Mouse (Mus musculus) MEL (cell line): Measurements from ENCODE around the gene Exoc3l2. TPM values are rescaled to one million over a fixed set of nuclear protein-coding genes. Genes with fewer than 3 reads are reported as not detected.

Source experiments
- DNase-seq: peaks from one replicate; pipeline ENCODE4 v3.0.0; 2011; ENCODE audit warnings: low read depth, low spot score
- H3K27ac ChIP-seq: 2 replicates; pipeline ENCODE4 v1.5.1; 2012; ENCODE audit warnings: low read depth, mild to moderate bottlenecking, control low read depth, low read length, moderate library complexity; ENCODE audit not compliant: control insufficient read depth
- H3K27me3 ChIP-seq, 2 experiments: fragments of 150-350 bp in 1 of 2; sonication (generic) in 1 of 2; 2 replicates each; pipeline ENCODE4 v1.6.1; 2012; ENCODE audit warnings: low read length in 2 of 2, mild to moderate bottlenecking in 2 of 2, improper control_type of control experiment in 1 of 2, moderate library complexity in 1 of 2; ENCODE audit not compliant: insufficient read depth in 2 of 2, control insufficient read depth in 1 of 2
- H3K36me3 ChIP-seq, 2 experiments: 2 replicates each; pipeline ENCODE4 v1.6.1; 2012 to 2014; ENCODE audit warnings: low read length in 2 of 2, improper control_type of control experiment in 1 of 2, inconsistent platforms in 1 of 2, mild to moderate bottlenecking in 1 of 2; ENCODE audit not compliant: insufficient read depth in 2 of 2, control insufficient read depth in 1 of 2
- H3K4me1 ChIP-seq, 2 experiments: fragments of 150-350 bp in 1 of 2; sonication (generic) in 1 of 2; 2 replicates each; pipeline ENCODE4 v1.6.1; 2012; ENCODE audit warnings: low read length in 2 of 2, improper control_type of control experiment in 1 of 2, mild to moderate bottlenecking in 1 of 2; ENCODE audit not compliant: insufficient read depth in 2 of 2, control insufficient read depth in 1 of 2
- H3K4me3 ChIP-seq, 2 experiments: fragments of 150-350 bp in 1 of 2; sonication (generic) in 1 of 2; 2 replicates each; pipeline ENCODE4 v1.5.1; 2012; ENCODE audit warnings: low read depth in 2 of 2, low read length in 2 of 2, mild to moderate bottlenecking in 2 of 2, moderate library complexity in 2 of 2, control low read depth in 1 of 2, improper control_type of control experiment in 1 of 2; ENCODE audit not compliant: control insufficient read depth in 1 of 2, insufficient read depth in 1 of 2
- H3K79me2 ChIP-seq: 2 replicates; pipeline ENCODE4 v1.6.1; 2012; ENCODE audit warnings: mild to moderate bottlenecking, low read length, moderate library complexity; ENCODE audit not compliant: control insufficient read depth, poor library complexity, insufficient read depth
- H3K9ac ChIP-seq: 2 replicates; pipeline ENCODE4 v1.6.1; 2012; ENCODE audit warnings: low read depth, mild to moderate bottlenecking, control low read depth, low read length, moderate library complexity; ENCODE audit not compliant: control insufficient read depth, poor library complexity, severe bottlenecking
- H3K9me3 ChIP-seq: fragments of 150-350 bp; sonication (generic); replicated peaks from 2 replicates; pipeline ENCODE4 v1.6.1; 2012; ENCODE audit warnings: mild to moderate bottlenecking, low read length, improper control_type of control experiment, moderate library complexity; ENCODE audit not compliant: insufficient read depth
- CHD1 ChIP-seq: IDR thresholded peaks from 2 replicates; pipeline ENCODE4 v1.6.1; 2012; ENCODE audit warnings: low read depth, mild to moderate bottlenecking, inconsistent platforms, low read length, improper control_type of control experiment
- CTCF ChIP-seq, 3 experiments: IDR thresholded peaks in 2 of 3; conservative IDR thresholded peaks in 1 of 3; 2 replicates each; pipeline ENCODE4 v1.5.1; 2011 to 2012; ENCODE audit warnings: low read length in 3 of 3, low read depth in 2 of 3, mild to moderate bottlenecking in 2 of 3, improper control_type of control experiment in 1 of 3, inconsistent platforms in 1 of 3, mixed read lengths in 1 of 3, moderate library complexity in 1 of 3; ENCODE audit not compliant: control insufficient read depth in 1 of 3, insufficient read depth in 1 of 3, poor library complexity in 1 of 3, severe bottlenecking in 1 of 3
- E2F4 ChIP-seq: IDR thresholded peaks from 2 replicates; pipeline ENCODE4 v1.6.1; 2011; ENCODE audit warnings: low read depth, low read length, improper control_type of control experiment, borderline replicate concordance
- ELF1 ChIP-seq: IDR thresholded peaks from 2 replicates; pipeline ENCODE4 v1.6.1; 2014; ENCODE audit warnings: low read depth, mild to moderate bottlenecking, inconsistent platforms, low read length, improper control_type of control experiment, moderate library complexity
- EP300 ChIP-seq, 2 experiments: IDR thresholded peaks; 2 replicates each; pipeline ENCODE4 v1.6.1; 2011; ENCODE audit warnings: improper control_type of control experiment in 2 of 2, low read length in 2 of 2, low read depth in 1 of 2, mild to moderate bottlenecking in 1 of 2
- ETS1 ChIP-seq: IDR thresholded peaks from 2 replicates; pipeline ENCODE4 v1.6.1; 2012; ENCODE audit warnings: low read depth, mild to moderate bottlenecking, inconsistent platforms, low read length, improper control_type of control experiment, moderate library complexity
- GABPA ChIP-seq: IDR thresholded peaks from 2 replicates; pipeline ENCODE4 v1.6.1; 2012; ENCODE audit warnings: low read depth, mild to moderate bottlenecking, inconsistent platforms, low read length, improper control_type of control experiment, moderate library complexity
- JUND ChIP-seq: IDR thresholded peaks from 2 replicates; pipeline ENCODE4 v1.6.1; 2011; ENCODE audit warnings: low read depth, mild to moderate bottlenecking, improper control_type of control experiment, low read length
- KAT2A ChIP-seq: conservative IDR thresholded peaks from 2 replicates; pipeline ENCODE4 v1.6.1; 2012; ENCODE audit warnings: low read depth, low read length, improper control_type of control experiment, inconsistent platforms
- MAZ ChIP-seq: IDR thresholded peaks from 2 replicates; pipeline ENCODE4 v1.6.1; 2012; ENCODE audit warnings: low read depth, mild to moderate bottlenecking, inconsistent platforms, low read length, improper control_type of control experiment
- MXI1 ChIP-seq: IDR thresholded peaks from 2 replicates; pipeline ENCODE4 v1.6.1; 2011; ENCODE audit warnings: mild to moderate bottlenecking, low read depth, low read length, improper control_type of control experiment
- MYB ChIP-seq: IDR thresholded peaks from 2 replicates; pipeline ENCODE4 v1.6.1; 2011; ENCODE audit warnings: mild to moderate bottlenecking, low read depth, low read length, improper control_type of control experiment
- MYC ChIP-seq: IDR thresholded peaks from 2 replicates; pipeline ENCODE4 v1.6.1; 2011; ENCODE audit warnings: low read depth, mild to moderate bottlenecking, low read length, improper control_type of control experiment, moderate library complexity
- NELFE ChIP-seq: IDR thresholded peaks from 2 replicates; pipeline ENCODE4 v1.6.1; 2011; ENCODE audit warnings: low read depth, low read length, improper control_type of control experiment
- NRF1 ChIP-seq: IDR thresholded peaks from 2 replicates; pipeline ENCODE4 v1.6.1; 2014; ENCODE audit warnings: low read depth, mild to moderate bottlenecking, inconsistent platforms, low read length, improper control_type of control experiment, moderate library complexity; ENCODE audit not compliant: poor library complexity, insufficient read depth, severe bottlenecking
- POLR2A ChIP-seq, 2 experiments: IDR thresholded peaks; 2 replicates each; pipeline ENCODE4 v1.6.1; 2011 to 2012; ENCODE audit warnings: low read length in 2 of 2, mild to moderate bottlenecking in 2 of 2, control low read depth in 1 of 2, improper control_type of control experiment in 1 of 2, low read depth in 1 of 2, moderate library complexity in 1 of 2; ENCODE audit not compliant: control insufficient read depth in 1 of 2, insufficient read depth in 1 of 2, poor library complexity in 1 of 2
- POLR2AphosphoS2 ChIP-seq: IDR thresholded peaks from 2 replicates; pipeline ENCODE4 v1.6.1; 2011; ENCODE audit warnings: low read length, improper control_type of control experiment
- POLR2AphosphoS5 ChIP-seq: IDR thresholded peaks from 2 replicates; pipeline ENCODE4 v1.6.1; 2012; ENCODE audit warnings: low read depth, borderline replicate concordance, mild to moderate bottlenecking, inconsistent platforms, low read length, moderate library complexity, mixed read lengths
- SMC3 ChIP-seq: IDR thresholded peaks from 2 replicates; pipeline ENCODE4 v1.6.1; 2011; ENCODE audit warnings: low read depth, low read length, improper control_type of control experiment
- TAL1 ChIP-seq: IDR thresholded peaks from 2 replicates; pipeline ENCODE4 v1.6.1; 2012; ENCODE audit warnings: mild to moderate bottlenecking, inconsistent platforms, low read length, moderate library complexity, mixed read lengths
- TBP ChIP-seq: IDR thresholded peaks from 2 replicates; pipeline ENCODE4 v1.8.0; 2011; ENCODE audit warnings: low read depth, low read length, improper control_type of control experiment
- TCF12 ChIP-seq: IDR thresholded peaks from 2 replicates; pipeline ENCODE4 v1.6.1; 2014; ENCODE audit warnings: low read depth, mild to moderate bottlenecking, inconsistent platforms, low read length, improper control_type of control experiment, moderate library complexity
- UBTF ChIP-seq: IDR thresholded peaks from 2 replicates; pipeline ENCODE4 v1.6.1; 2012; ENCODE audit warnings: low read depth, mild to moderate bottlenecking, inconsistent platforms, low read length, improper control_type of control experiment, moderate library complexity, borderline replicate concordance; ENCODE audit not compliant: insufficient read depth
- USF1 ChIP-seq: IDR thresholded peaks from 2 replicates; pipeline ENCODE4 v1.6.1; 2014; ENCODE audit warnings: low read depth, mild to moderate bottlenecking, inconsistent platforms, low read length, improper control_type of control experiment, moderate library complexity
- ZC3H11A ChIP-seq: IDR thresholded peaks from 2 replicates; pipeline ENCODE4 v1.6.1; 2012; ENCODE audit warnings: low read depth, mild to moderate bottlenecking, inconsistent platforms, low read length, improper control_type of control experiment
- ZKSCAN1 ChIP-seq: IDR thresholded peaks from 2 replicates; pipeline ENCODE4 v1.6.1; 2012; ENCODE audit warnings: low read depth, mild to moderate bottlenecking, inconsistent platforms, low read length, improper control_type of control experiment, moderate library complexity
- ZMIZ1 ChIP-seq: IDR thresholded peaks from 2 replicates; pipeline ENCODE4 v1.6.1; 2012; ENCODE audit warnings: low read depth, mild to moderate bottlenecking, inconsistent platforms, low read length, improper control_type of control experiment, moderate library complexity
- ZNF384 ChIP-seq: IDR thresholded peaks from 2 replicates; pipeline ENCODE4 v1.6.1; 2012; ENCODE audit warnings: low read depth, mild to moderate bottlenecking, inconsistent platforms, low read length, improper control_type of control experiment
- polyA plus RNA-seq, 2 experiments: library from polyadenylated mRNA; stranded (reverse) in 1 of 2; unstranded in 1 of 2; fragments of >175 nt in 1 of 2; fragments of >200 nt in 1 of 2; gene quantifications; 2 replicates each; pipeline versions ENCODE4 v1.2.1 to v1.2.4; 2012; ENCODE audit warnings: low replicate concordance in 2 of 2, low read depth in 1 of 2; ENCODE audit not compliant: insufficient read length in 2 of 2, insufficient read depth in 1 of 2, missing spikeins in 1 of 2
- total RNA-seq: library from RNA; depleted of rRNA; stranded (reverse); fragments of 300-350 nt; gene quantifications from 2 replicates; pipeline ENCODE4 v1.2.3, GENCODE M21; 2012

Exoc3l2 gene
- total and polyA plus RNA-seq, 3 experiments, result 0.08 TPM; not detected in 1

GRCm38 (mm10) chr7:19449165-19449564, 14.0 kb upstream of the Exoc3l2 start:
- H3K36me3 ChIP-seq, result no peaks in the 10 kb centered on the region

DNA sequence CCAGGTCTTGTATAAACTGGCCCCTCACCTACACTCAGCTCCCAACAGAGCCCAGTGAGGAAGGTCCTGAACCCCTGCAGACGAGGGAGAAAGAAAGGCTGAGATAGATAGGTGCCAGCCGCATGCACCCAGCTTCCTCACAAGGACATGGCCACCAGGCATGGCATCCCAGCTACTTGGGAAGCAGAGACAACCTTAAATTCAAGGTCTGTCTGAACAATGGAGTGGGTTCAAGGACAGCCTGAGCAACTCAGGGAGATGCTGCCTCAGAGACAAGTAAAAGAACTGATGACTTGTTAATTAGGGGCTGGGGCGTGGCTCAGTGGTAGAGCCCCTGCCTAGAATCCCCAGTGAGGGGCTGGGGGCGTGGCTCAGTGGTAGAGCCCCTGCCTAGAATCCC, 7.9 kb upstream of the Exoc3l2 start:
- H3K4me1 ChIP-seq, result 0 out of 4 replicates have a peak, but pooled peaks cover 0 to 8% of the 10 kb centered on the region in 2 experiments
- H3K79me2 ChIP-seq, result peaks cover 7% of the 10 kb centered on the region
- no peak for TF ChIP-seq UBTF
- TF ChIP-seq E2F4, result no peak
- TF ChIP-seq POLR2AphosphoS2, result no peak
- no peak for TF ChIP-seq ZC3H11A
- no peak for TF ChIP-seq SMC3
- no peak for TF ChIP-seq ZKSCAN1
- TF ChIP-seq TBP, result no peak
- no peak for TF ChIP-seq MAZ
- TF ChIP-seq ZNF384, result no peak
- no peak for TF ChIP-seq JUND
- no peak for TF ChIP-seq ELF1
- TF ChIP-seq USF1, result no peak
- TF ChIP-seq KAT2A, result no peak
- TF ChIP-seq MYC, result no peak
- TF ChIP-seq NRF1, result no peak
- no peak for TF ChIP-seq EP300 (IDR thresholded peaks at IDR 0.05; ENCODE audit: low read depth in 1 of 2, low read length in 2 of 2)
- TF ChIP-seq CHD1, result no peak
- no peak for TF ChIP-seq GABPA
- no peak for TF ChIP-seq TAL1
- TF ChIP-seq CTCF (IDR thresholded peaks at IDR 0.05 in 2 of 3, conservative IDR thresholded peaks at IDR 0.05 in 1 of 3; ENCODE audit: control insufficient read depth in 1 of 3, insufficient read depth in 1 of 3, low read depth in 2 of 3, low read length in 3 of 3, poor library complexity in 1 of 3, severe bottlenecking in 1 of 3), result no peak
- TF ChIP-seq, all 39 proteins: peak for 0
- H3K36me3 ChIP-seq, result peaks cover 0 to 4% of the 10 kb centered on the region in 2 experiments; a peak in 1 of 4 replicates
- H3K27ac ChIP-seq, result no peak overlapping the region
- H3K9ac ChIP-seq, result no peak overlapping the region
- H3K9me3 ChIP-seq, result no peaks in the 10 kb centered on the region
- no peak for DNase-seq
- no peak overlapping the region for H3K4me3 ChIP-seq
- H3K27me3 ChIP-seq, result no peaks in the 10 kb centered on the region

More at GRCm38 (mm10) chr7:19449165-19449564, 14.0 kb upstream of the Exoc3l2 start:
- TF ChIP-seq ZMIZ1, result no peak
- no peak for TF ChIP-seq JUND
- no peak for TF ChIP-seq ETS1
- TF ChIP-seq MYC, result no peak
- TF ChIP-seq NRF1, result no peak
- no peak for TF ChIP-seq MYB
- no peak for TF ChIP-seq MXI1
- no peak for TF ChIP-seq ELF1
- TF ChIP-seq POLR2AphosphoS2, result no peak
- no peak for TF ChIP-seq TCF12
- TF ChIP-seq MAZ, result no peak
- TF ChIP-seq POLR2AphosphoS5, result no peak
- TF ChIP-seq NELFE, result no peak
- TF ChIP-seq CHD1, result no peak
- TF ChIP-seq POLR2A (IDR thresholded peaks at IDR 0.05; ENCODE audit: control insufficient read depth in 1 of 2, insufficient read depth in 1 of 2, low read depth in 1 of 2, low read length in 2 of 2, poor library complexity in 1 of 2), result no peak
- no peaks in the 10 kb centered on the region for H3K27me3 ChIP-seq
- no peaks in the 10 kb centered on the region for H3K9me3 ChIP-seq
- H3K79me2 ChIP-seq, result no peaks in the 10 kb centered on the region
- no peak overlapping the region for H3K27ac ChIP-seq
- H3K4me3 ChIP-seq, result no peak overlapping the region
- H3K4me1 ChIP-seq, result no peaks in the 10 kb centered on the region
- H3K9ac ChIP-seq, result no peak overlapping the region
- DNase-seq, result no peak
